In genomic region chr12:73241960-73242359, GRCm38 (mm10) we compare ENCODE assay signal across 9 mouse cellular contexts. TPM values are rescaled to one million over a fixed set of nuclear protein-coding genes. Genes with fewer than 3 reads are reported as not detected.
DNase-seq lines count a peak whose midpoint lies in the region; ATAC-seq lines count a peak whose summit lies in the region.
"Had no signal": no experiment of that assay in that cellular context is flagged by ENCODE, and none has a peak within 500 bp of the region (broad histone marks: within the 10 kb centered on the region; RNA-seq: fewer than 3 reads in every experiment).

No protein-coding gene starts in this region.

- no peak for DNase-seq in lung, adult 18-20 months
- peak; percentile 73 for DNase-seq in gastrocnemius, postnatal 14 days
- DNase-seq in left cerebral cortex, postnatal 25 days (ENCODE audit: low spot score in 2 of 2), result peak; percentile 32 to 65
- DNase-seq in urinary bladder, postnatal 4 days (ENCODE audit: low spot score in 2 of 2), result no peak
- DNase-seq in urinary bladder, adult 18-20 months (ENCODE audit: low spot score in 2 of 2), result no peak

- H3K4me2 ChIP-seq in lung, embryonic 15.5 days, result no peak overlapping the region
- no peak overlapping the region for H3K4me2 ChIP-seq in neural tube, embryonic 14.5 days (ENCODE audit: low read depth, low read length)

- H3K9me3 ChIP-seq in lung, embryonic 15.5 days, result no peaks in the 10 kb centered on the region
- no peaks in the 10 kb centered on the region for H3K9me3 ChIP-seq in neural tube, embryonic 14.5 days (ENCODE audit: control insufficient read depth, low read length)

- peak; percentile 81 for ATAC-seq in lung, embryonic 15.5 days (ENCODE audit: borderline replicate concordance, extremely low read depth, low FRiP score, low TSS enrichment)
- peak; percentile 75 for ATAC-seq in neural tube, embryonic 14.5 days (ENCODE audit: low read depth)
- ATAC-seq in activated CD4-positive, CD25-positive, alpha-beta regulatory T cell, adult 4 months, result no peak

- H3K27ac ChIP-seq in lung, embryonic 15.5 days, result peak overlapping the region; percentile 6; the same call in 1 of the 2 replicates
- H3K27ac ChIP-seq in neural tube, embryonic 14.5 days (ENCODE audit: low read depth, low read length), result no peak overlapping the region; the same call in 1 of the 2 replicates

- 56% methylated on average over 10 of the region's 10 CpGs for WGBS in lung, embryonic 15.5 days
- WGBS in neural tube, embryonic 14.5 days, result 32% methylated on average over 10 of the region's 10 CpGs

- no peak overlapping the region for H3K9ac ChIP-seq in lung, embryonic 15.5 days
- H3K9ac ChIP-seq in neural tube, embryonic 14.5 days (replicated peaks; ENCODE audit: low read depth, low read length), result no peak overlapping the region

- intact Hi-C loops in gastrocnemius, postnatal 14 days (cut with DNase I; ENCODE audit: low total_unique reads), result no loop called here
- intact Hi-C loops in left cerebral cortex, postnatal 25 days (cut with DNase I), result no loop called here

- no peaks in the 10 kb centered on the region for H3K36me3 ChIP-seq in lung, embryonic 15.5 days
- H3K36me3 ChIP-seq in neural tube, embryonic 14.5 days (ENCODE audit: control insufficient read depth, insufficient read depth, low read length), result no peaks in the 10 kb centered on the region

- no peaks in the 10 kb centered on the region for H3K27me3 ChIP-seq in lung, embryonic 15.5 days
- no peaks in the 10 kb centered on the region for H3K27me3 ChIP-seq in neural tube, embryonic 14.5 days (ENCODE audit: control insufficient read depth, insufficient read depth, low read length)

- no peak overlapping the region for H3K4me3 ChIP-seq in lung, embryonic 15.5 days
- no peak overlapping the region for H3K4me3 ChIP-seq in neural tube, embryonic 14.5 days (ENCODE audit: low read depth, low read length)
- H3K4me3 ChIP-seq: erythroblast, embryonic 14.5 days had no signal

- H3K4me1 ChIP-seq in lung, embryonic 15.5 days, result no peaks in the 10 kb centered on the region
- H3K4me1 ChIP-seq in neural tube, embryonic 14.5 days (ENCODE audit: control insufficient read depth, insufficient read depth, low read length), result peaks cover 4% of the 10 kb centered on the region; the same call in 1 of the 2 replicates

RNA-seq across cellular contexts. Expression of gene Trmt5, which starts 44.5 kb away (rescaled TPM):
- polyA plus RNA-seq in lung, embryonic 15.5 days (2015; fragmentation: Nextera tagmentation; extraction: Ambion mirVana), result 18.0 and 19.1 TPM in 2 replicates
- total RNA-seq in gastrocnemius, postnatal 14 days (2021), result 1 to 10 TPM; 6.3 to 7.5 TPM
- total RNA-seq in left cerebral cortex, postnatal 25 days (2021), result 10 to 100 TPM; 12.3 to 14.0 TPM
- 14.9 and 16.9 TPM in 2 replicates for polyA plus RNA-seq in neural tube, embryonic 14.5 days (2014; fragmentation: Nextera tagmentation; extraction: Ambion mirVana)
- 10 to 100 TPM; 14.9 to 20.9 TPM for polyA plus RNA-seq in activated CD4-positive, CD25-positive, alpha-beta regulatory T cell, adult 4 months (2017; shearing (Covaris generic))

RNA-seq across cellular contexts. Expression of gene Slc38a6, which starts 44.6 kb away (rescaled TPM):
- polyA plus RNA-seq in lung, embryonic 15.5 days (2015; fragmentation: Nextera tagmentation; extraction: Ambion mirVana), result 7.7 and 9.4 TPM in 2 replicates
- 1 to 10 TPM; 4.5 to 5.5 TPM for total RNA-seq in gastrocnemius, postnatal 14 days (2021)
- total RNA-seq in left cerebral cortex, postnatal 25 days (2021), result 10 to 100 TPM; 12.1 to 17.8 TPM
- polyA plus RNA-seq in neural tube, embryonic 14.5 days (2014; fragmentation: Nextera tagmentation; extraction: Ambion mirVana), result 11.0 and 20.7 TPM in 2 replicates
- polyA plus RNA-seq in activated CD4-positive, CD25-positive, alpha-beta regulatory T cell, adult 4 months (2017; shearing (Covaris generic)), result 1 to 10 TPM; 5.5 to 8.7 TPM
- polyA plus RNA-seq: erythroblast, embryonic 14.5 days had no signal

Comparison
In these comparisons a context has a peak if more than half of its experiments do, and no peak if none do; other contexts are left out.
1. DNase-seq: peak in gastrocnemius, postnatal 14 days (single experiment) and left cerebral cortex, postnatal 25 days (2 of 2); none in lung, adult 18-20 months (0 of 2), urinary bladder, postnatal 4 days (0 of 2) and urinary bladder, adult 18-20 months (0 of 2).